Mouse (Mus musculus) skeletal muscle tissue, adult 2 months (tissue): ENCODE measurements around the gene Gm5128.
"Not testable (repeated sequence)": the region's sequence is repeated elsewhere in the genome, so short reads cannot be mapped to it uniquely, and the experiment has no call there.

Experiments used
- DNase-seq: peaks from one replicate; pipeline ENCODE4 v3.0.0-alpha.2; 2012; ENCODE audit warnings: low read depth, low spot score

Gene Gm5128

GRCm38 (mm10) chrX:135372984-135373383, at the start of gene Gm5128:
Gene Gm5128 (plus strand): TSS chrX:135373284.
- DNase-seq = not testable (repeated sequence)

GRCm38 (mm10) chrX:135360685-135361084, 12.4 kb upstream of the Gm5128 start:
- DNase-seq = not testable (repeated sequence)

GRCm38 (mm10) chrX:135361943-135362342, 11.1 kb upstream of the Gm5128 start:
- not testable (repeated sequence) for DNase-seq

GRCm38 (mm10) chrX:135403578-135403977, 30.5 kb downstream of the Gm5128 start:
- DNase-seq = not testable (repeated sequence)

- DNase-seq = not testable (repeated sequence)
Measured at GRCm38 (mm10) chrX:135421203-135421602, 48.1 kb downstream of the Gm5128 start.

- DNase-seq = not testable (repeated sequence)
Measured at GRCm38 (mm10) chrX:135421824-135422223, 48.7 kb downstream of the Gm5128 start.

GRCm38 (mm10) chrX:135422473-135422872, 49.4 kb downstream of the Gm5128 start:
- DNase-seq = not testable (repeated sequence)
